Mouse (Mus musculus) stomach, embryonic 16.5 days (tissue): ENCODE results near the gene Cacna2d3. TPM values are rescaled to one million over a fixed set of nuclear protein-coding genes. Genes with fewer than 3 reads are reported as not detected.
A peak's percentile ranks its signal among the peaks of the same experiment; 100 is the strongest.

Source experiments
- ATAC-seq: fragments of 200-750 bp; cut with Nextera tagmentation; 2 replicates; pipeline ENCODE4 v1.8.0; 2017; ENCODE audit warnings: moderate number of reproducible peaks, moderate TSS enrichment; ENCODE audit not compliant: insufficient read depth, low FRiP score
- H3K27ac ChIP-seq: fragments of 300-500 bp; sonication (generic); 2 replicates; pipeline ENCODE4 v1.5.1; 2014; ENCODE audit warnings: low read length
- H3K27me3 ChIP-seq: fragments of 300-500 bp; sonication (generic); 2 replicates; pipeline ENCODE4 v1.6.1; 2014; ENCODE audit warnings: low read length, control low read depth, mixed read lengths; ENCODE audit not compliant: control insufficient read depth, insufficient read depth
- H3K36me3 ChIP-seq: fragments of 300-500 bp; sonication (generic); 2 replicates; pipeline ENCODE4 v1.6.1; 2014; ENCODE audit warnings: low read length; ENCODE audit not compliant: control insufficient read depth, insufficient read depth
- H3K4me1 ChIP-seq: fragments of 300-500 bp; sonication (generic); 2 replicates; pipeline ENCODE4 v1.6.1; 2014; ENCODE audit warnings: low read length, control low read depth, mixed read lengths; ENCODE audit not compliant: control insufficient read depth, insufficient read depth
- H3K4me2 ChIP-seq: fragments of 300-500 bp; sonication (generic); 2 replicates; pipeline ENCODE4 v1.6.1; 2014; ENCODE audit warnings: low read depth, low read length, mixed read lengths
- H3K4me3 ChIP-seq: fragments of 300-500 bp; sonication (generic); replicated peaks from 2 replicates; pipeline ENCODE4 v1.5.1; 2014; ENCODE audit warnings: mild to moderate bottlenecking, low read length
- H3K9ac ChIP-seq: fragments of 300-500 bp; sonication (generic); 2 replicates; pipeline ENCODE4 v1.6.1; 2014; ENCODE audit warnings: low read length
- H3K9me3 ChIP-seq: fragments of 300-500 bp; sonication (generic); replicated peaks from 2 replicates; pipeline ENCODE4 v1.6.1; 2016; ENCODE audit warnings: low read length, control low read depth; ENCODE audit not compliant: control insufficient read depth
- WGBS: fragments of 180-500 bp; shearing (Covaris S2); extraction: QIAGEN DNeasy Blood & Tissue Kit; methylation state at CpG from one replicate; pipeline ENCODE4 v1.1.7; 2014; 5-methylcytosine and 5-hydroxymethylcytosine counted together
- polyA plus RNA-seq: library from polyadenylated mRNA; unstranded; fragments of >200 nt; fragmentation: Nextera tagmentation; extraction: Ambion mirVana; gene quantifications from 2 replicates; pipeline ENCODE4 v1.2.1, GENCODE M21; 2015

Cacna2d3 gene
- polyA plus RNA-seq, 1 experiment from 2014 or later = 1.6 TPM

GRCm38 (mm10) chr14:28892530-28892929 lies 829.1 kb downstream of the Cacna2d3 start:
- WGBS = 52% methylated on average over 3 of the region's 3 CpGs
- Histone ChIP-seq H3K27me3 (no peaks in the 10 kb centered on the region), H3K4me2 (no peak overlapping the region), H3K9me3 (no peaks in the 10 kb centered on the region), H3K9ac (no peak overlapping the region), H3K27ac (no peak overlapping the region), H3K36me3 (no peaks in the 10 kb centered on the region), H3K4me3 (no peak overlapping the region), H3K4me1 (no peaks in the 10 kb centered on the region)
- no peak for ATAC-seq

- Histone ChIP-seq H3K4me1 (no peaks in the 10 kb centered on the region), H3K27ac (no peak overlapping the region), H3K27me3 (no peaks in the 10 kb centered on the region), H3K36me3 (no peaks in the 10 kb centered on the region), H3K9me3 (no peaks in the 10 kb centered on the region), H3K9ac (no peak overlapping the region), H3K4me2 (no peak overlapping the region), H3K4me3 (no peak overlapping the region)
- ATAC-seq = no peak
- WGBS = 97% methylated on average over 1 of the region's 1 CpGs
These were observed 834.3 kb downstream of the Cacna2d3 start for GRCm38 (mm10) chr14:28887373-28887772.

GRCm38 (mm10) chr14:28886661-28887060 lies 835.0 kb downstream of the Cacna2d3 start:
- no peak overlapping the region for H3K4me2 ChIP-seq
- no peaks in the 10 kb centered on the region for H3K36me3 ChIP-seq
- no peak for ATAC-seq
- H3K27me3 ChIP-seq = no peaks in the 10 kb centered on the region
- H3K9ac ChIP-seq = no peak overlapping the region
- 88% methylated on average over 4 of the region's 4 CpGs for WGBS
- no peak overlapping the region for H3K27ac ChIP-seq
- no peaks in the 10 kb centered on the region for H3K4me1 ChIP-seq
- H3K9me3 ChIP-seq = no peaks in the 10 kb centered on the region
- H3K4me3 ChIP-seq = no peak overlapping the region

GRCm38 (mm10) chr14:28870983-28871382 lies 850.7 kb downstream of the Cacna2d3 start:
- Histone ChIP-seq H3K9ac (no peak overlapping the region), H3K27me3 (no peaks in the 10 kb centered on the region), H3K36me3 (no peaks in the 10 kb centered on the region), H3K4me1 (no peaks in the 10 kb centered on the region), H3K4me2 (no peak overlapping the region), H3K27ac (no peak overlapping the region), H3K9me3 (no peaks in the 10 kb centered on the region), H3K4me3 (no peak overlapping the region)
- 58% methylated on average over 6 of the region's 6 CpGs for WGBS
- no peak for ATAC-seq

- Histone ChIP-seq H3K4me2 (no peak overlapping the region), H3K4me3 (no peak overlapping the region), H3K4me1 (no peaks in the 10 kb centered on the region), H3K36me3 (no peaks in the 10 kb centered on the region), H3K27me3 (no peaks in the 10 kb centered on the region), H3K9me3 (no peaks in the 10 kb centered on the region), H3K27ac (no peak overlapping the region), H3K9ac (no peak overlapping the region)
- 84% methylated on average over 5 of the region's 5 CpGs for WGBS
- no peak for ATAC-seq
These were observed 851.3 kb downstream of the Cacna2d3 start for GRCm38 (mm10) chr14:28870382-28870781.

GRCm38 (mm10) chr14:28864925-28865324 lies 856.7 kb downstream of the Cacna2d3 start:
- no peak overlapping the region for H3K4me2 ChIP-seq
- WGBS = 46% methylated on average over 4 of the region's 4 CpGs
- H3K9me3 ChIP-seq = no peaks in the 10 kb centered on the region
- peak overlapping the region; percentile 36; the same call in 1 of the 2 replicates for H3K27ac ChIP-seq
- H3K4me1 ChIP-seq = no peaks in the 10 kb centered on the region
- ATAC-seq = no peak
- no peaks in the 10 kb centered on the region for H3K27me3 ChIP-seq
- no peaks in the 10 kb centered on the region for H3K36me3 ChIP-seq
- H3K9ac ChIP-seq = no peak overlapping the region
- H3K4me3 ChIP-seq = no peak overlapping the region

- Histone ChIP-seq H3K4me1 (no peaks in the 10 kb centered on the region), H3K4me2 (no peak overlapping the region), H3K9ac (no peak overlapping the region), H3K27me3 (no peaks in the 10 kb centered on the region), H3K27ac (no peak overlapping the region), H3K4me3 (no peak overlapping the region), H3K9me3 (no peaks in the 10 kb centered on the region), H3K36me3 (no peaks in the 10 kb centered on the region)
- no peak for ATAC-seq
- 85% methylated on average over 2 of the region's 2 CpGs for WGBS
These were observed 860.5 kb downstream of the Cacna2d3 start for GRCm38 (mm10) chr14:28861142-28861541.

Other genes with a start within 250 kb of the Cacna2d3 start
- gene Selenok, start 246.4 kb upstream of the Cacna2d3 start, polyA plus RNA-seq = 292 and 297 TPM in 2 replicates